Mouse (Mus musculus) ES-E14 (cell line): ENCODE results near the gene Tmem145.

Experiments
- CHD2 ChIP-seq: IDR thresholded peaks from 2 replicates; pipeline ENCODE4 v1.6.1; 2014; ENCODE audit warnings: mild to moderate bottlenecking, low read depth, low read length, inconsistent platforms
- HCFC1 ChIP-seq: IDR thresholded peaks from 2 replicates; pipeline ENCODE4 v1.6.1; 2012; ENCODE audit warnings: low read length, inconsistent platforms, borderline replicate concordance; ENCODE audit not compliant: insufficient read depth
- ZC3H11A ChIP-seq: IDR thresholded peaks from 2 replicates; pipeline ENCODE4 v1.6.1; 2012; ENCODE audit warnings: low read depth, mild to moderate bottlenecking, inconsistent platforms, low read length, borderline replicate concordance
- ZNF384 ChIP-seq: IDR thresholded peaks from 2 replicates; pipeline ENCODE4 v1.6.1; 2012; ENCODE audit warnings: low read depth, low read length, inconsistent platforms

DNA sequence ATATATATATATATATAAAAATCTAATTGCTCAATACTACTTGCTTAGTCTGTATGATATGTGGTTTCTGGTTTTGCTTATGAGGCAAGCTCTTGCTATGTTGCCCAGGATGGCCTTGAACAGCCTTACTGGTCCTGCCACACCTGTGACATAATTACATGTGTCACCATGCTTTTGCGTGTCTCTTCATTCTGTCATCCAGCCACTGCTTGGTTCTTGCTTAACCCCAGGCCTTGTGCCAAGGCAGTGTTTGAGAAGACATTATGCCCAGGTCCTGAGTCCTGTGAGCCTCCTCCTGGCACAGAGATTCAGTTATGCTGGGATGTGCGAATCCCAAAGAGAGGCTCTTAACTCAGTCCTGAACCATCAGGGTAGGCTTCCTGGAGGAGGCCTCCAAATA is 17.3 kb downstream of the Tmem145 start:
- TF ChIP-seq ZNF384 (no peak), ZC3H11A (no peak), CHD2 (no peak), HCFC1 (no peak)
